Mouse (Mus musculus) kidney, postnatal 25 days (tissue): ENCODE data around the gene Mpg.

Experiments used
- DNase-seq, 2 experiments: peaks; one replicate each; pipeline ENCODE4 v3.0.0; 2021; ENCODE audit warnings: mixed read lengths in 2 of 2

Gene Mpg

GRCm38 (mm10) chr11:32265117-32265738, 38.9 kb downstream of the Mpg start:
- DNase-seq: no peak

GRCm38 (mm10) chr11:32266194-32266593, 39.9 kb downstream of the Mpg start:
- no peak for DNase-seq

- no peak for DNase-seq
Observed at GRCm38 (mm10) chr11:32266776-32267175, 40.5 kb downstream of the Mpg start.

GRCm38 (mm10) chr11:32267188-32267884, 41.0 kb downstream of the Mpg start, which contains the start of gene Nprl3:
TSS of gene Nprl3 (minus strand) at chr11:32267707.
- DNase-seq: peak; percentile 95 to 98

GRCm38 (mm10) chr11:32267964-32268363, 41.7 kb downstream of the Mpg start:
- no peak for DNase-seq

- DNase-seq: no peak
Observed at GRCm38 (mm10) chr11:32268952-32269351, 42.6 kb downstream of the Mpg start.

GRCm38 (mm10) chr11:32271178-32271577, 44.9 kb downstream of the Mpg start:
- DNase-seq: no peak

GRCm38 (mm10) chr11:32276347-32276746, 50.0 kb downstream of the Mpg start, which contains the start of gene Hba-x:
TSS of gene Hba-x (plus strand) at chr11:32276400.
- DNase-seq: no peak

GRCm38 (mm10) chr11:32277736-32278457, 51.6 kb downstream of the Mpg start:
- no peak for DNase-seq

GRCm38 (mm10) chr11:32278458-32278957, 52.2 kb downstream of the Mpg start:
- DNase-seq: no peak

GRCm38 (mm10) chr11:32280646-32281045, 54.3 kb downstream of the Mpg start:
- DNase-seq: no peak

GRCm38 (mm10) chr11:32281416-32282144, 55.3 kb downstream of the Mpg start:
- no peak for DNase-seq
